Mouse (Mus musculus) c-Kit-positive CD71-negative TER-119-negative erythroid progenitor cells, embryonic 14.5 days (primary cell): ENCODE measurements around the gene Rdx.

Source experiments
- DNase-seq: peaks from one replicate; pipeline ENCODE4 v3.0.0-alpha.2; 2013; ENCODE audit warnings: low read depth

Rdx gene

DNA sequence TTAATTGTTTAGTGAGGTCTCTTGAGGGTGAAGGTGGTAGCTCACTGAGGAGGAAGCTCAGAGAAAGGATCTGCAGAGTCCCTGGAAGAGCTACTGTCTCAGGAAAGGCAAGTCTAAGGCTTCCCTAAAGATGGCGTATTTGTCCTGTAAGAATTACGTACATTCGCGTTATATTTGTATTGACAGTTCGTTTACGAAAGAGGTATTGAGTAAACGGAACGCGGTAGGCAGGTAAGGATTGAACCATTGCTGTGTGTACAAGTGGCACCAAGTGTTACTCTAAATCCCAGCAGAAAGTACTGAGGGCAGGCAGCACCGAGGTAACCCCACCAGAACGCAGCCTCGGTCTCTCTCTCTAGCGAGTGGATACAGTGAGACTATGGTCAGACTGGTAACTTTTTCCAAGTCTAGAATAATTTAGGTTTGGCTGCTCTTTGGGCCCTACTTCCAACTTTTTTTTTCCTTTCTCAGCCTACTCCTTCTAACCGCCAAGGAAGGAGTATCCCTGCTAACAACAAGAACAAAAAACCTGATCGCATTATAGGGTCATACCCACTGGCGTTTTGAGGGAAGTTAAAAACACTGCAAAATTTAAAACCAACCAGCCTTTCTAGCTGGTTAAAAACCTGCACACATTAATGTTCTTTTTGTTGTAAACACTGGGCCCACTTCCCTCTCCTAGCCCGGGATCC lies at the start of gene Rdx:
Rdx (plus strand) TSS at position 45 of the 692 bp plus-strand sequence.
- DNase-seq: no peak

DNA sequence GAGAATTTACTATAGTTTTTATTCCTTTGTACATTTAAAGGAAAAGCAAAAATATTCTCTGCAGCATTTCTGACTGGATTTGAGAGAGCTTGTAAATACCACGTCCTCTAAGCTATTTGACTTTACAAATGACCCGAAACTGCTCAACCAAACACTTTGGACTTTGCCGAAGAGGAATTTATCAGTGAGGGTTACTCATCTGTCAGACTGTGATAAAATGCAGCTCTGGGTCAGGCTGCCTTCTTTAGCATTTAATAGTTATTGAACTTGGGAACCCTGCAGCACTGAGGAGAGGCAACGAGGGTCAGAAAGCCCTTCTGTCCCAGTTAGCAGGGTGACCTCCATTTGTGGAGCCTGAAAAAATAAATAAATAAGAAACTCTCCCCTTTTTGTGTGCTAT lies 43.5 kb upstream of the Rdx start:
- no peak for DNase-seq

- DNase-seq: no peak
Observed at GRCm38 (mm10) chr9:52007341-52007740, 39.6 kb upstream of the Rdx start.

GRCm38 (mm10) chr9:52008511-52008910 lies 38.5 kb upstream of the Rdx start:
- no peak for DNase-seq

- no peak for DNase-seq
Observed at GRCm38 (mm10) chr9:52012311-52012710, 34.7 kb upstream of the Rdx start.

- DNase-seq: no peak
Observed at GRCm38 (mm10) chr9:52012781-52013436, 34.1 kb upstream of the Rdx start.

DNA sequence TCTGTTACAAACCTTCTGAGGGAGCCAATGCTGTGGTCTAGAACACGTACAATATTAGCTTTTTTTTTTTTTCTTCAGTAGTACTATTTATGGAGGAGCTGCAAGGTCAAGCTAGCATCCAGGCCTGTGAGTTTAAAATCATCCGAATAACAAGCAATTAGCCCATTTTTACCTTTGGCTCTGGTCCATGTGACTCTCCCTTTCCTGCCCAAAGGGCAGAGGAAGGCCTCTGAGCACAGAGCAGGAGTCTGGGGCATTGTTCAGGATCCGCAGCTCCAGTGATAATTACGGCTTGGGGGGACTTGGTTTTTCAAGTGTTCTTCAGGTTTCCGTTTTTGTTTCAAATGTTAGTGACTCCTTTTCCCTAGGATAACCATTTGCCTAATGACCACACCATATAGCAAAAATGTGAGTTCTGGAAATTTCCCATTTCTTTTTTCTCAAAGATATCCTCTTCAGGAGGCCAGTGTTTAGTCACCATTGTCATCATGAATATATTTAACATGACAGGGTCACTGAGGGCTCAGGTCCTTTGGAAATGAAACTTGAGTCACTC lies 33.0 kb upstream of the Rdx start:
- DNase-seq: no peak

DNA sequence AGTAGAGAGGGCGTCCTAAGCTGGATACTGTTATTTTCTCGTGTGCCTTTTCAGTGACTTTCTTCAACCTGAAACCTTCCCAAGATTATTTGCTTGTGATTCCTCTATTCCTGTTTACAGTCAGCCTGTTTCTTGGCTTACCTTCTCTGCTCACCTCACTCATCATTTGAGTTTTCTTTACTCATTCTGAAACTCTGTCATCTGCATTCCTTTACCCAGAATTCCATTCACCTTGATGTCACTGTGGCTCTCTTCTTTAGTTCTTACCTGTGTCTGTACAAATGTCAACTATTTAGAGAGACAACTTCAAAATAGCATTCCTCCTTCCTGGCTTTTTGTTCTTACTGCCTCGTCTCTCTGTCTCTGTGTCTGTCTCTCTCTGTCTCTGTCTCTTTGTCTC lies 29.9 kb upstream of the Rdx start:
- DNase-seq: no peak

GRCm38 (mm10) chr9:52017824-52018223 lies 29.1 kb upstream of the Rdx start:
- no peak for DNase-seq

DNA sequence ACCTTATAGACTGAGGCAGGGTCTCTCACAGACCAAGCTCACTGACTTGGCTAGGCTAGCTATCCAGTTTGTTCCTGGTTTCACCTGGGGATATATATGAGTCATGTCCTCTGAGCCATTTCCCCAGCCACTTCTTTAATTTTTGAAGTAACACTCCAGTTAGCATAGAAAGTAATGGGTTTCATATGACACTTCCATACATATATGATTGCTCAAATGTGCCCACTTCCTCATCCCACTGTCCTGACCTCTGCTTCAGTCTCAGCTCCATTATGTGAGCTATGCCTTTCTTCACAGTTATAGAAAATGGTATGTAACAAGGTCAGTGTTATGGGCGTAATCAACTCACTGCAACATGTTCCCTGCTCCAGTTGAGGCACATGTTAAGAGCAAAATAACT lies 28.5 kb upstream of the Rdx start:
- no peak for DNase-seq

DNA sequence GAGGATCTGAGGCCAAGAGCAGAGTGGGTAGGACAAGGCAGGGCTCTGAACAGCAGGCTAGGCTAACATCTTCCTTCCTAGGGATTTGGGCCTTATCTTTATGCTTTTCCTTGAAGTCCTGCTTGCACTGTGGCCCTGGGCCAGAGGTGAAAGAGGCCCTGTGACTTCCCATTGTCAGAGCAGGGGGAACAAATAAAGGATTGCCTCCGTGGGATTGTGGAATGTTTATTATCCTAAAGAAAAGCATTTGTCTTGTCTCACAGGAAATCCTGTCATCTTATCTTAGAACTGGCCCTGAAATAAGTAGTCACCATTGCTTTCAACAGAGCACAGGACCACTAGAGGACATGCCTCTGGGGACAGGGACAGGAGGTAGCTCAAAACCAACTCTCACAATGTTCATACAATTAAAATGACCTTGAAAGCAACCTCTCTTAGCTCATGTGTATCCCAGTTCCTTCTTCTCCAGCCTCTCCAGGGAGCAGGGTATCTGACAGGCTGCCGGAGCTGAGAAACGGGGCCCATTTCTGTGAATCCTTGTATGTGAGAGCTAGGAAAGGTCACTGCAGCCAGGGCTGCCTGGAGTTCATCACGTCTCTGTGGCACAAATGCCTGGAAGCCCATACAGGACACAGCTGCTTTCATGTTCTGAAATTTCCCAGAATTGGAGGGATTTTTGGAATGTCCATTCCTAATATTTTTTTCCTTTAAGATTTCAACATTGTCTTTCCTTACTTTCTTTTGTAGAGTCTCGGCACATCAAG lies 19.5 kb upstream of the Rdx start:
- no peak for DNase-seq

GRCm38 (mm10) chr9:52028521-52029405 lies 18.2 kb upstream of the Rdx start:
- no peak for DNase-seq

- DNase-seq: no peak
Observed at GRCm38 (mm10) chr9:52031501-52031900, 15.5 kb upstream of the Rdx start.

DNA sequence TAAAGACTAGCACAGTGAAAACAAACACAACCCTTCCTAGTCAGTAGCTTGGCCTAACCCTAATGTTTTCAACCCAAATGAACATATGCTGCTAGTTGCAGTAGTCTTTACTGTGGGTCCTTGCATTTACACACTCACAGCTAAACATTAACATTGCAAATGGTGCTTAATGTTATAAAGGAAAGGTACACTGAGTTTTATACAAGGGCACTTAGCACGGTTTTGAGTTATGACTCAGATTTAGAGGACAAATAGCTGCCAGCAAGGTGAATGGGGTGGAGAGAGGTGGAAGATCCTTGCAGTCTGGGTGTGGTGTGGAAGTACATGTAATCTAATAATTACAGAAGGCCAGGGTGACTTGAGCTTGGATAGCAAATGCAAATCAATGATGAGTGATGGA lies 9.5 kb upstream of the Rdx start:
- no peak for DNase-seq

DNA sequence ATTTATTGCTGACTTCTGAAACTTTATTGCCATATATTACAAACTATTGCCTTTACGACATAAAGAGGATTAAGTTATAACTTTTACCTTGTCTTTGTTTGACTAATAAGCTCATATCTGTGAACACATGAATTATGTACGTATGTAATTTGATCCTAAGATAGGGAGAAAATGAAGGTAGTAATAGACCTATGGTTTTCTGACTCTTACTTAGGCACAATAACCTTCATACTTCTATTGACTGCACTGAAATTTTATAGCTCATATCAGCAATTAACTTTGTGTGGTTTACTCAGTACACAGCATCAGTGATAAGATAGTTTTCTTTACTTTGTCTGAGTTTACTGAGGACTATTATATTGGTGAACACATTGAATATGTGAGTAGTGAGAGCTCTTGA lies 5.3 kb upstream of the Rdx start:
- DNase-seq: no peak

- no peak for DNase-seq
Observed at GRCm38 (mm10) chr9:52046686-52047085, 287 bp upstream of the Rdx start.

DNA sequence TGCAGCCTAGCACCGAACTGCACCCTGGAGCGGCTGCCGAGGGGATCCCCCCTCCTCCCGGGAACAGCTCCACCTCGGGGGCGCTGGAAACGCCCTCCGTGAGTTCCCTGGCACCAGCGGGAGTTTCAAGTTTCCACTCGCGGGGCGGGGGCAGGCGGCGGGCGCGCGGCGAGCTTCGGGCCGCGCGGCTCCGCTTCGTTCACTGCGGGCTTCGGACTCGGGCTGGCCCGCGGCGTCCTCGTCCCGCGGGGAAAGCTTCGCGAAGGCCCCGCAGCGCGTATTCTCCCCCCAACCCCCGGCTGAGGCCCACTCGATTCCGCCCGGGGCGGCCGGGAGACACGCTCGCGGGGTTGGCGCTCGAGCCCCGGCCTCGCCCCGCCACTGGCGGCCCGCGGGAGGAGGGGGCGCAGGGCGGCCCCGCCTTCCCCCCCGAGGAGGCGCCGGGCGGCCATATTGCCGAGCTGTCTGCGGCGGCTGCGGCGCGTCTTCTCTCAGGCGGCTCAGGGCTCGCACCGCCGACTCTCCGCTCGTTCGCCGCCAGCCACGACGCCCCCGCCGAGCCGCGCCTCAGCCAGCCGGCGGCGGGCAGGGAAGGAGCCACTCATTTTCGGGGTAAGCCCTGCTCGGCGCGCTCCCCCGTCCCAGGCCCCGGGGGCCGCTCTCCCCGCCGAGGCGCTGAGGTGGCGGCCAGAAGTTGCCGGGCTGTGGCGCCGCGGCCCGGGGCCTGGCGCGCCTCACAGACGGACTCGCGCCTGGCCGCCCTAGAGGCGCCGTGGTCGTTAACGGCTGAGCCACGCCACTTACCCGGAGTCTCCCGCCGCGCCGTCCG lies 1.1 kb downstream of the Rdx start:
- DNase-seq: peak; percentile 46

DNA sequence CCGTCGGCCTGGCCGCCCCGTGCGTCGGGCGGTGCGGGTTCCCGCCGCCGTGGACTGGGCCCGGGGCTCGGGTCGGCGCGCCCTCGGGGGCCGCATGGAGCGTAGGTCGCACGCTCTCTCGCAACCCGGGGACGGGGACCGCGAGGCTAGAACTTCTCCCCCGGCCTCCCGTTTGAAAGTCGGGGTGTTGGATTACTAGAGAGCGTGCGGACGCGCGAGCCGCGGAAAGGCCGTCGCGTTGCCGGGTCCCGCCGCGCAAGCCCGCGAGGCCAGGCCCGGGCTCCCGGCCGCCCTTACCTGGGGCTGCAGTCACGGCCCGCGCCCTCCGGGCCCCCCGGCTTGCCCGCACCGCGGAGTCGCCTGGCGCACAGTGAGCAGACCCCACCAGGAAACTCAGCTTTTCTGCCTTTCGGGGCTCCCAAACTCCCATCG lies 1.7 kb downstream of the Rdx start:
- no peak for DNase-seq

DNA sequence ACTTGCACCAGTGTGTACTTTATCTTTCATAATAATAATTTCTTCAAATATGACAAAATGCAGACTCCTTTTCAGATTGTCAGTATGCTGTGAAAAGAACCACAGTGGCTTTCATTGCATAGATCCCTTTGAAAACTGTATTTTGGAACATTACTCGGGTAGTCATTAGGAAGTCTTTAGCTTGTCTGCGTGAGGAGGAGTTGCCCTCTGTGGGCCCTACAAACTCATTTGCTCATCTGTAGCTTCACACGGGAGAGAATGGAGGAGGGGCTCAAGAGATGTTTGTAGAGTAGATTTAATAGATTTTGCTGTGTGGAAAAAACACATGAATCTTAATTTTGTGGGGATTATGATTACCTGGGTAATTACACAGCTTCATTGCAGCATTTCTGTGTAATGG lies 2.6 kb downstream of the Rdx start:
- no peak for DNase-seq

DNA sequence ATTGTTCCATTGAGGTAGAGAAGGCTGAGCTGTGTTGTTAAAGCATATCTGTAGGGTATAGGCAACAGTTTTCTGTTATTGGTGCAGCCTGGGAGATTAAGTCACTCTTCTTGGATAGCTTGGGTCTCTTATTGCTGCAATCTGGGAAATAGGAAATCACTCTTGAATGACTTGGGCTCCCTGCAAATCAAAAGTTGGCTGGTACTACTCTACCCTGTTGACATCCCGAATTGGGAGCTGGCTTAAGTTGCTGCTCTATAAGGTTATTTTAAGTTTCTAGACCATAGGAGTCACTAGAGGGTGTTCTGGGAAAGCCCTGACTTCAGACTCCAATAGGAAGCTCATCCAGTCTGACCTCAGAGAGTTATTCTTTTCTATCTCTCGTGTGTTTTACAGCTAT lies 3.4 kb downstream of the Rdx start:
- no peak for DNase-seq

- DNase-seq: no peak
Observed at GRCm38 (mm10) chr9:52052221-52052620, 5.2 kb downstream of the Rdx start.
